Mouse (Mus musculus): ENCODE data around the gene Galnt14.
A peak's percentile ranks its signal among the peaks of the same experiment; 100 is the strongest.

Gene Galnt14

DNA sequence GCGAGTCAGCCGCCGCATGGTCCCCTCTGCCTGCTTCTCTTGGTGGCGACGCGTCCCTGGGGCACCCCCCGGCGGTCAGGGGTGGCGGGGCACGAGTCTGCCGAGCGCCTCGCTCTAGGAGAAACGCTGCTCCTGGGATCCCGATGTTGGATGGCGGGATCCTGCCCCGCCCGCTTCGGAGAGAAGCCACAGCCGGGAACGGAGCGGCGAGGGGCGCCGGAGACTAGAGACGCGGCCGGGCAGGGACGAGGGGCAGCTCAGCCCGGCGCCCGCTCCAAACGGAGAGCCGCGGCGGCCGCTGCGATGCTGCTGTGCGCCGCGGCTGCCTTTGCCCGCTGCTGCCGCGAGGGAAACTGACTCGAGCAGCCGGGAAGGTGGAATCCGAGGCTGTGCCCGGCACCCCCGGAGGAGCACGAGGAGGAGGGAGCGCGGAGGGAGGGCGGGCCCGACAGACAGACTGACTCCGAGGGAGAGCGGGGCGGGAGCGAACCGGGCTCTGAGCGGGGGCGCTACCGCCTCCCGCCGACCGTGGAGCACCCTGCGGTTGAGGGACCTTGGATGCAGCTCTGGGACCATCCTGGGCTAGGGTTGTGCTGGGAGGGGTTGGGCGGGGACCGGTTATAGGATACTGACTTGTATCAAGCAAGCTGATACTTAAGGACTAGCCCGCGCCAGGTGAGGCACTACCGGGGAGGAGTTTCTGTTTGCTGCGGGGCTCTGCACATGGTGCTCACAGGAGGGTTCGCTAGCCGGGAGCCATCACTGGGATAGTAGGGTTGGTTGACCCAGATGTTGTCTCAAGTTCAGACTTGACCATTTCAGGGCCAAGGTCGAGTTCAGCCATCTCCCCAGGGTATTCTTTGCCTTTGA, at the start of gene Galnt14:
Galnt14 (minus strand) TSS at position 412 of the 870 bp plus-strand sequence.
- peak in 1 of 2 experiments; percentile 6 for DNase-seq (ENCODE audit: low read depth in 2 of 2, low spot score in 2 of 2)

GRCm38 (mm10) chr17:73743681-73744311, 33.5 kb upstream of the Galnt14 start:
- DNase-seq (ENCODE audit: low read depth in 2 of 2, low spot score in 2 of 2): peak; percentile 60 to 75

DNA sequence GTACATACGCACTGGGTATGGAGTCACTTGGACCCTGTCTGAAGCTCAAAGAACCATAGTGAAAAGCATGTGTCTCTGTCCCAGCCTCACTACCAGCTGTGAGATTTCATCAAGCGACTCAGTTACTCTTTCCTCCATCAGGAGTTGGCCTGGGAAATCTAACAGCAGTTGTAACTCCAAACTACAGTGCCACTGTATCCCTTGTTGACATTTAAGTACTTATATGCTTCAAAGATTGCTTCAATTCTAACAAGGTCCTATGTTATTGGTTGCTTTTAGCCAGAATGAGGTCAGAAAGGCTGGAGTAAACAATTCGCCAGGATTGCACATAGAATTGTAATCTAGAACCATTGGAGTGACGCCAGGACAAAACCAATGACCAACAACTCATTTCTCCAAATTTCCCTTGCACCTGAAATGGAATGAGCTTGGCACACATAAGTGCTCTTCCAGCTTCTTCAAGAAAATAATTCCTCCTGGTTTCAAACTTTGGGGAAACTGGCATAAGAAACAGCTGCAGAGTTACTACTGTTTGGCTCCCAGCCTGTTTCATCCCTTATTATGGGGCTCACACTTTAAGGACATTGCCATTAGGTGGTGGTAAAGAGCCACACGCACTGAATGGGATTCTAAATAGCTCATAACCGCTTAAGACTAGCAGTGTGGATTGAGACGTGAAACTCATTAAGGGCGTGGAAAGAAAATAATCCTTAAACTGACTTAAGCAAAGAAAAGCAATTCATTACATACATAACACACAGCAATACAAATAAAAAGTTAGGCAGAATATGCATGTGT, 13.8 kb upstream of the Galnt14 start:
- DNase-seq (ENCODE audit: low read depth in 2 of 2, low spot score in 2 of 2): no peak

- DNase-seq (ENCODE audit: low read depth in 2 of 2, low spot score in 2 of 2): no peak
These were observed 8.9 kb upstream of the Galnt14 start for GRCm38 (mm10) chr17:73719021-73719748.

GRCm38 (mm10) chr17:73716684-73717083, 6.4 kb upstream of the Galnt14 start:
- no peak for DNase-seq (ENCODE audit: low read depth in 2 of 2, low spot score in 2 of 2)

- DNase-seq (ENCODE audit: low read depth in 2 of 2, low spot score in 2 of 2): no peak
These were observed 4.4 kb upstream of the Galnt14 start for GRCm38 (mm10) chr17:73714440-73715221.

DNA sequence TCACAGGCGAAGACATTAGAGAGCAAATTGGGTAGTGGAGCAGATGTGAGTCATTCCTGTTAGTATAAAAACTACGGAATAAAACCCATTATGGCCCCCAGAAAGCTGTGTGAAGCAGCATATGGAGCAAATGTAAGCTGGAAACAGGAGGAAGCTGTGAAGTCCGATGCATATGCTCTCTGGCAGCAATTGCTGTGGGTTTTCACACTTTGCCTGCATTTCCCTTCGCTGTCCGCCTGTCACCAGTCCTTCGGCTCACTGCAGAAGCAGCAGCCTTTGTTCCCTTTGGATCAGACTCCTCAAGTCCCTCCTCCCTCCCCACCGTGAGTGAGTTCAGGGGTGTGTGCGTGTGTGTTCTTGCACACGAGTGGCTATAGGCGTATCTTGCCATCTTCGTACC, 3.1 kb upstream of the Galnt14 start:
- no peak for DNase-seq (ENCODE audit: low read depth in 2 of 2, low spot score in 2 of 2)

- DNase-seq (ENCODE audit: low read depth in 2 of 2, low spot score in 2 of 2): no peak
These were observed 1.7 kb upstream of the Galnt14 start for GRCm38 (mm10) chr17:73711919-73712318.

DNA sequence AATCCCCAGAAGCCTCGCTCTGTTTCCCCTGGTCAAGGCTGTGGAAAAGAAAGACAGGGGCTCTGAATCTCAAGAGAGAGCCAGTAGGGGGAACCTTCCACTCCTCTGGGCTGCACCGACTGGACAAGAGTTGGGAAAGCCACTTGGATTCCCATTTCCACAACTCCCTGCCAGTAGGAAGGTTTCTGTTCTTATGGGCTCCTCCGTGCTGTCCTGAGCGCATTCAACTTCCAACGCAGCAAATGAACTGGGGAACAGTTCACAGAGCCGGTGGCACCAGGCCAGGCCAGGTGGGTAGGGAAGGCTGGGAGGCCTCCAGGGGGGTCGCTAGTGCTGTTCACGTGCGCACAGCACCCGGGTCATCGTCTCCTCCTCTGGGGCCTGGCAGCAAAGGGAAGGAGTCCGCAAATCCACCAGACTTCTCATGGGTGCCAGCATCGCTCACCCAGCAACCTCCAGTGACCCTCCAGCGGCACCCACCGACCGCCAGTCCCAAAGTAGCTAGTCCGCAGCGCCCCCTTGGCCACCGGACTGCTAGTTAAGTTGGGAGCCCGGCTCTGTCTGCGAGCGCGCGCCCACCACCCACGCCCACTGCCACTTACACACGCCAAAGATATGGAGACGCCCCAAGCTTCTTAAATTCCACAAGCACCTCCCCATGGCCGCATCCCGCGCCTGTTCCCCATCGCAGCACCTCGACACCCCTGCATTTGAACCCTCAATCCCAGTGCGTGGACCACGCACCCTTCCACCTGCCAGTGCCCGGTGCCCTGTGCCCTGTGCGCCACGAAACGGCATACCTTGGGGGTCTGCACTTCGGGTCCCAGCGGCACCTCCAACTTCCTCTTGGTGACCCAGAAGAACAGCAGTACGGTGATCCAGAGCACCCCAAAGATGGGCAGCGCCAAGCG, 867 bp downstream of the Galnt14 start:
- DNase-seq (ENCODE audit: low read depth in 2 of 2, low spot score in 2 of 2): no peak

DNA sequence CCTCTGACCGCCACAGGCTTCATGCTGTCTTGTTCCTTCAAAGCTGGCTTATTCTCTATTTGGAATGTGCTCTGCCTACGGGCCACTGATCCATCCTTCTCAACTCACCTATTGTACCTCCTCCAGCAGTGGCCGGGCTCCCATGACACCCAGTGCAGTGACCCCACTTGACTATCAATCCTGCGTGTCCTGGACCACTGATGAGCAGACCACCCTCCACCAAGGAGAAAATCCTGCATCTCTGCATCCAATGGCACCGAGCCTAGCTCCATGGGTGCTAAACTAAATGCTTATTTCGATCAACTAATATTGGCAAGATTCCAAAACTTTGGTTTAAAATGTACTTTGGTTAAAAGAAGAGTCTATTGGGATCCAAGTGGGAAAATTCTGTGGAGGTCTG, 1.8 kb downstream of the Galnt14 start:
- DNase-seq (ENCODE audit: low read depth in 2 of 2, low spot score in 2 of 2): no peak

DNA sequence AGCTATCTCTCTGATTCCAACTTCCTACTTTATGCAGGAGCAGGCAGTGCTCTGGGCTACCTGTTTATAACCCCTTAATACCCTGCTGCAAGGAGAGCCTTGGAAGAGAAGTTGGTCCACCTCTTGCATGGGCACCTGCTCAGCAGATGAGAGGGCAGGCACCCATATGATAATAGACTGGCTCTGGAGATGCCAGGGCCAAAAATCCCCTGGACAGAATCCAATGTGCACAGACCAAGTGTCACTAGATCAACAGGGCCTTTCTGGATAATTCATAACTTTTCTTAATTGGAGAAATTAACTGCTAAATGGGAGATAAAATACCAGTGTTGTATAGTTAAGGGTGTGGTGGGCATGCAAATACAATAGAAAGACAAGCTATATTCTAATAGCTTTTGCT, 6.7 kb downstream of the Galnt14 start:
- DNase-seq (ENCODE audit: low read depth in 2 of 2, low spot score in 2 of 2): no peak

DNA sequence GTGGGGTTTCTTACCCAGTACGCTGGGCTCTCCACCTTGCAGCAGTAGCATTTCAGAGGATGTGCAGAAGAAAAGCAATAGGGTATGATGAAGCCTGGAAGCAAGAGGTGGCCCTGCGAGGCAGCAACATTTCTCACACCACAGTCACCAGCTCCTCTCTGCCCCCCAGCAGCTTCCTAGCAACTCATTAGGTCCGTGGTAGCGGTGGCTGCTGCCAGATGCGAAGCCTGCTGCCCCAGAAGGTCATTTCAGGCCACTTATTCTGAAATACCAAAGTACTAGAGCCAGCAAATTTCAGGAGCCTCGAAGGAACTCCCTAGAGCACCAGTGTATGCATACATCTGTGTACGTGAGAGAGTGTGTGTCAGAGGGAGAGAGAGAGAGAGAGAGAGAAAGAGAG, 9.2 kb downstream of the Galnt14 start:
- DNase-seq (ENCODE audit: low read depth in 2 of 2, low spot score in 2 of 2): no peak

GRCm38 (mm10) chr17:73699881-73700280, 10.4 kb downstream of the Galnt14 start:
- DNase-seq (ENCODE audit: low read depth in 2 of 2, low spot score in 2 of 2): no peak

GRCm38 (mm10) chr17:73694206-73694952, 15.9 kb downstream of the Galnt14 start:
- no peak for DNase-seq (ENCODE audit: low read depth in 2 of 2, low spot score in 2 of 2)

DNA sequence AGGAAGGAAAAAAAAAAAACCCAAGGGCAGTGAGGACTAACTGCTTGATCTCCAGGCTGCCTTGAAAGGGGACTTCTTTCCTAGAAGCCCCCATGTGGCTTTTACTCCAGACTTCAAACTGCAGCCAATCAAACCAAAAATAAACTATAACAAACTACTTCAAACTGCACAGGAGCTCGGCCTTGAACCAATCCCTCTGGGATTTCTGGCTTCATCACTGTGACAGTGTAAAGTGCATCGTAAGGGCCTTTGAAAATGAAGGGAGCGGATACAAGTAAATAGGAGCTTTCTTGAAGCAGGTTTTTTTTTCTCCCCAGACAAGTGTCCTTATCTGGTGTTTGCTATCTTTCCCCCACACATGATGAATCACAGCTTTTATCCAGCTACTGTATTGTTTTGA, 22.0 kb downstream of the Galnt14 start:
- DNase-seq (ENCODE audit: low read depth in 2 of 2, low spot score in 2 of 2): no peak

- DNase-seq (ENCODE audit: low read depth in 2 of 2, low spot score in 2 of 2): no peak
These were observed 24.0 kb downstream of the Galnt14 start for GRCm38 (mm10) chr17:73686292-73686691.

DNA sequence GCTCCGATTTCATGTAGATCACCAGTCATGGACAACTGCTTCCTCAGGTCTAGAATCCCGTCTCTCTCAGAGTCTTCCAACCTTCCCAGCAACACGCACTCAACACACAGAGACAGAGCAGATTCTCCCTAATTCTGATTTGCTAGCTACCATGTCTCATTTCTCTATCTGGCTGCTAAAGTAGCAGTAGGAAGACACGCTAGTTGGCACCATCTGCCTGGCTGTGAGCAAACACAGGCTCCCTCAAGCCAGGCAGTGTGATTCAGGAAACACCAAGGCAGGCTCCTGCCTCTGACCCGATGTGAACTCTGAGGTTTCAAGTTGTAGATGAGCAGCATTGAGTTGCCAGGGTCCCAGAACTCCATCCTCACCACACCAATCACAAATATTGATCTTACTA, 25.5 kb downstream of the Galnt14 start:
- DNase-seq (ENCODE audit: low read depth in 2 of 2, low spot score in 2 of 2): no peak

- DNase-seq (ENCODE audit: low read depth in 2 of 2, low spot score in 2 of 2): no peak
These were observed 38.3 kb downstream of the Galnt14 start for GRCm38 (mm10) chr17:73671921-73672320.

DNA sequence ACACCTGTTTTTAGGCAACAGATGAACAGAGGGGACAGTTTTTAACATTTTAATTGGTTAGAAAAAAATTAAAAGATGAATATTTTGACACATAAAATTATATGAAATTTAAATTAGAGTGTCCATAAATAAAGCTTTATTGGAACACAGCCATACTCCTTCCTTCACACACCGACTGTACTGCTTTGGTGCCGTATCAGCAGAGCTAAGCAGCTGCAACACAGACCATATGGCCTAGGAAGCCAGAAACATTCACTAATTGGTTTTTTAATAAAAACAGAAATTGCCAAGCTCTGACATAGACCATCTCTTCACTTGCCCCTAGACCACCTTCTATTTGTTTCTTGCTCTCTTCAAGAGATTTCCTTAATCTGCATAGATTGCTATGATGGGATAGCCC, 40.2 kb downstream of the Galnt14 start:
- no peak for DNase-seq (ENCODE audit: low read depth in 2 of 2, low spot score in 2 of 2)

Measured in CD8-positive naive resting alpha-beta T cell, adult 2 months (primary cell).